Mouse (Mus musculus): Measurements from ENCODE around the gene Evi5l. TPM values are rescaled to one million over a fixed set of nuclear protein-coding genes. Genes with fewer than 3 reads are reported as not detected.

Evi5l gene
- polyA plus RNA-seq, 1 experiment from 2014 or later = 15.0 TPM

GRCm38 (mm10) chr8:4256911-4257310 lies 90.5 kb downstream of the Evi5l start:
- Histone ChIP-seq H3K4me2 (ENCODE audit: low read depth, low read length) (no peak overlapping the region), H3K27me3 (ENCODE audit: control insufficient read depth, insufficient read depth, low read length) (no peaks in the 10 kb centered on the region), H3K36me3 (ENCODE audit: control insufficient read depth, insufficient read depth) (peaks cover 42% of the 10 kb centered on the region), H3K4me1 (ENCODE audit: control insufficient read depth, insufficient read depth, low read length) (peaks cover 20% of the 10 kb centered on the region), H3K9ac (ENCODE audit: low read length) (no peak overlapping the region), H3K27ac (ENCODE audit: low read length) (no peak overlapping the region), H3K9me3 (replicated peaks; ENCODE audit: control insufficient read depth, low read length) (no peaks in the 10 kb centered on the region), H3K4me3 (ENCODE audit: low read length) (no peak overlapping the region)
- 33% methylated on average over 4 of the region's 4 CpGs for WGBS
- no peak for ATAC-seq (replicated peaks; ENCODE audit: extremely low read depth, insufficient read depth, low FRiP score)

GRCm38 (mm10) chr8:4257350-4257749 lies 91.0 kb downstream of the Evi5l start:
- H3K4me3 ChIP-seq (ENCODE audit: low read length) = no peak overlapping the region

GRCm38 (mm10) chr8:4258233-4258632 lies 91.9 kb downstream of the Evi5l start:
- H3K27ac ChIP-seq (ENCODE audit: low read length) = no peak overlapping the region; the same call in 1 of the 2 replicates
- ATAC-seq (replicated peaks; ENCODE audit: extremely low read depth, insufficient read depth, low FRiP score) = peak; percentile 50
- peak overlapping the region; percentile 91 for H3K4me2 ChIP-seq (ENCODE audit: low read depth, low read length)
- no peaks in the 10 kb centered on the region for H3K27me3 ChIP-seq (ENCODE audit: control insufficient read depth, insufficient read depth, low read length)
- peak overlapping the region; percentile 73 for H3K4me3 ChIP-seq (ENCODE audit: low read length)
- H3K36me3 ChIP-seq (ENCODE audit: control insufficient read depth, insufficient read depth) = peaks cover 48% of the 10 kb centered on the region
- H3K9me3 ChIP-seq (replicated peaks; ENCODE audit: control insufficient read depth, low read length) = no peaks in the 10 kb centered on the region
- peaks cover 16% of the 10 kb centered on the region for H3K4me1 ChIP-seq (ENCODE audit: control insufficient read depth, insufficient read depth, low read length)
- peak overlapping the region; percentile 73 for H3K9ac ChIP-seq (ENCODE audit: low read length)
- 3% methylated on average over 35 of the region's 35 CpGs for WGBS

More at GRCm38 (mm10) chr8:4257350-4257749, 91.0 kb downstream of the Evi5l start:
- H3K9ac ChIP-seq (ENCODE audit: low read length) = no peak overlapping the region
- no peaks in the 10 kb centered on the region for H3K27me3 ChIP-seq (ENCODE audit: control insufficient read depth, insufficient read depth, low read length)
- H3K36me3 ChIP-seq (ENCODE audit: control insufficient read depth, insufficient read depth) = peaks cover 43% of the 10 kb centered on the region
- H3K4me1 ChIP-seq (ENCODE audit: control insufficient read depth, insufficient read depth, low read length) = peaks cover 19% of the 10 kb centered on the region
- WGBS = 88% methylated on average over 4 of the region's 4 CpGs
- ATAC-seq (replicated peaks; ENCODE audit: extremely low read depth, insufficient read depth, low FRiP score) = no peak
- no peaks in the 10 kb centered on the region for H3K9me3 ChIP-seq (replicated peaks; ENCODE audit: control insufficient read depth, low read length)
- no peak overlapping the region for H3K4me2 ChIP-seq (ENCODE audit: low read depth, low read length)
- no peak overlapping the region for H3K27ac ChIP-seq (ENCODE audit: low read length)

- Histone ChIP-seq H3K4me2 (ENCODE audit: low read depth, low read length) (peak overlapping the region; percentile 91), H3K9me3 (replicated peaks; ENCODE audit: control insufficient read depth, low read length) (no peaks in the 10 kb centered on the region), H3K36me3 (ENCODE audit: control insufficient read depth, insufficient read depth) (peaks cover 52% of the 10 kb centered on the region), H3K27ac (ENCODE audit: low read length) (peak overlapping the region; percentile 36), H3K27me3 (ENCODE audit: control insufficient read depth, insufficient read depth, low read length) (no peaks in the 10 kb centered on the region), H3K4me3 (ENCODE audit: low read length) (peak overlapping the region; percentile 73), H3K9ac (ENCODE audit: low read length) (peak overlapping the region; percentile 73), H3K4me1 (ENCODE audit: control insufficient read depth, insufficient read depth, low read length) (peaks cover 13% of the 10 kb centered on the region)
- WGBS = under 1% methylated on average over 26 of the region's 32 CpGs
- peak; percentile 71 for ATAC-seq (replicated peaks; ENCODE audit: extremely low read depth, insufficient read depth, low FRiP score)
Observed at GRCm38 (mm10) chr8:4258678-4259077, 92.3 kb downstream of the Evi5l start.

- peaks cover 8% of the 10 kb centered on the region for H3K4me1 ChIP-seq (ENCODE audit: control insufficient read depth, insufficient read depth, low read length)
- no peaks in the 10 kb centered on the region for H3K27me3 ChIP-seq (ENCODE audit: control insufficient read depth, insufficient read depth, low read length)
- H3K9me3 ChIP-seq (replicated peaks; ENCODE audit: control insufficient read depth, low read length) = no peaks in the 10 kb centered on the region
- 6% methylated on average over 31 of the region's 33 CpGs for WGBS
- peak within 1 kb of the TSS; percentile 52 for H3K27ac ChIP-seq (ENCODE audit: low read length)
- peak within 1 kb of the TSS; percentile 91 for H3K4me2 ChIP-seq (ENCODE audit: low read depth, low read length)
- H3K4me3 ChIP-seq (ENCODE audit: low read length) = peak within 1 kb of the TSS; percentile 73
- peaks cover 53% of the 10 kb centered on the region for H3K36me3 ChIP-seq (ENCODE audit: control insufficient read depth, insufficient read depth)
- peak within 1 kb of the TSS; percentile 73 for H3K9ac ChIP-seq (ENCODE audit: low read length)
- peak; percentile 93 for ATAC-seq (replicated peaks; ENCODE audit: extremely low read depth, insufficient read depth, low FRiP score)
Observed at GRCm38 (mm10) chr8:4259125-4259804, 92.9 kb downstream of the Evi5l start, which contains the start of gene Ctxn1. TSS of gene Ctxn1 (minus strand) at chr8:4259274.

GRCm38 (mm10) chr8:4259805-4260170 lies 93.4 kb downstream of the Evi5l start:
- H3K9me3 ChIP-seq (replicated peaks; ENCODE audit: control insufficient read depth, low read length) = no peaks in the 10 kb centered on the region
- ATAC-seq (replicated peaks; ENCODE audit: extremely low read depth, insufficient read depth, low FRiP score) = no peak
- no peak overlapping the region; the same call in 1 of the 2 replicates for H3K27ac ChIP-seq (ENCODE audit: low read length)
- H3K9ac ChIP-seq (ENCODE audit: low read length) = no peak overlapping the region
- no peaks in the 10 kb centered on the region for H3K27me3 ChIP-seq (ENCODE audit: control insufficient read depth, insufficient read depth, low read length)
- peaks cover 7% of the 10 kb centered on the region; the same call in 1 of the 2 replicates for H3K4me1 ChIP-seq (ENCODE audit: control insufficient read depth, insufficient read depth, low read length)
- no peak overlapping the region for H3K4me3 ChIP-seq (ENCODE audit: low read length)
- peaks cover 54% of the 10 kb centered on the region for H3K36me3 ChIP-seq (ENCODE audit: control insufficient read depth, insufficient read depth)
- WGBS = 88% methylated on average over 4 of the region's 4 CpGs
- H3K4me2 ChIP-seq (ENCODE audit: low read depth, low read length) = no peak overlapping the region

Other genes with a start within 250 kb of the Evi5l start
- not detected in 2 replicates for gene Cd209b, start 239.7 kb upstream of the Evi5l start, polyA plus RNA-seq (2015; fragmentation: Nextera tagmentation; extraction: Ambion mirVana)
- 0.21 and 0.38 TPM in 2 replicates for gene Cd209c, start 211.8 kb upstream of the Evi5l start, polyA plus RNA-seq (2015; fragmentation: Nextera tagmentation; extraction: Ambion mirVana)
- gene Cd209f, start 60.7 kb upstream of the Evi5l start, polyA plus RNA-seq (2015; fragmentation: Nextera tagmentation; extraction: Ambion mirVana) = 0.12 TPM in 1 of 2 replicates, not detected in the other
- gene Cd209g, start 32.5 kb upstream of the Evi5l start, polyA plus RNA-seq (2015; fragmentation: Nextera tagmentation; extraction: Ambion mirVana) = not detected in 2 replicates
- gene Prr36, start 50.9 kb downstream of the Evi5l start, polyA plus RNA-seq (2015; fragmentation: Nextera tagmentation; extraction: Ambion mirVana) = 0.25 and 0.80 TPM in 2 replicates
- 0.39 and 0.54 TPM in 2 replicates for gene Lrrc8e, start 60.3 kb downstream of the Evi5l start, polyA plus RNA-seq (2015; fragmentation: Nextera tagmentation; extraction: Ambion mirVana)
- gene Map2k7, start 72.2 kb downstream of the Evi5l start, polyA plus RNA-seq (2015; fragmentation: Nextera tagmentation; extraction: Ambion mirVana) = 20.8 and 25.0 TPM in 2 replicates
- gene Gm49320, start 72.3 kb downstream of the Evi5l start, polyA plus RNA-seq (2015; fragmentation: Nextera tagmentation; extraction: Ambion mirVana) = 0.42 and 0.81 TPM in 2 replicates
- gene Tgfbr3l, start 81.6 kb downstream of the Evi5l start, polyA plus RNA-seq (2015; fragmentation: Nextera tagmentation; extraction: Ambion mirVana) = 3.0 and 3.6 TPM in 2 replicates
- gene Snapc2, start 86.5 kb downstream of the Evi5l start, polyA plus RNA-seq (2015; fragmentation: Nextera tagmentation; extraction: Ambion mirVana) = 41.9 and 42.5 TPM in 2 replicates
- gene Ctxn1, start 92.7 kb downstream of the Evi5l start, polyA plus RNA-seq (2015; fragmentation: Nextera tagmentation; extraction: Ambion mirVana) = 27.5 and 28.4 TPM in 2 replicates
- gene Timm44, start 109.3 kb downstream of the Evi5l start, polyA plus RNA-seq (2015; fragmentation: Nextera tagmentation; extraction: Ambion mirVana) = 70.6 and 75.5 TPM in 2 replicates
- 40.8 and 79.9 TPM in 2 replicates for gene Ccl25, start 158.6 kb downstream of the Evi5l start, polyA plus RNA-seq (2015; fragmentation: Nextera tagmentation; extraction: Ambion mirVana)
- 155 and 168 TPM in 2 replicates for gene Elavl1, start 158.8 kb downstream of the Evi5l start, polyA plus RNA-seq (2015; fragmentation: Nextera tagmentation; extraction: Ambion mirVana)